Mouse (Mus musculus): ENCODE results near the gene Dbi.

Gene Dbi

DNA sequence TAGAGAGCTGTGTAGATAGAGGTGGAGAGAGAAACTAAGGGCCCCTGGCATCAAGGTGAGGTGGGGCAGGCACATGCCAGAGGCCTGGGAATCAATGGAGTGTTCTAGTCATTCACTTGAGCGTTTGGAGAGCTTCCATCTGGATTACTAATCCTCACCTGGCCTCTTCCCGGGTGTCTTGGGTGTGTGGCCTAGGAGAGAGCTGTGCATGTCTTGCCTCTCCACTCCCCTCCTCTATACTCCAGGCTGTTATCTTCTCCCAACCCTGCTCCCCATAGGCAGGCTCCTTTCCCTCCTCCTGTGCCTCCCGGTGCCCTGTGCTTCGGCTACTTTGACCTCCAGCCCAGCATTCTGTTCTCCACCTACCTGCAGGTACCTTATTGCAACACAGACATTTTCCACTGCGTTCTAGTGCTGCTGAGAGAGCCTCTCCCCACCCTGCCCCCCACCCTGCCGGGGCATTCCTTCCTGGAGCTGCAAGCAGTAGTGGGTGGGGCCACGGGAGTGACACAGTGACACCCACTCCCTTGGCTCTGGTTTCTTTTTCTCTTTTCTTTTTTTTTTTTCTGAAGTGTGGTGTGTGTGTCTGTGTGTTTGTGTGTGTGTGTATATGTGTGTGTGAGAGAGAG, 37.8 kb downstream of the Dbi start:
- DNase-seq: no peak

DNA sequence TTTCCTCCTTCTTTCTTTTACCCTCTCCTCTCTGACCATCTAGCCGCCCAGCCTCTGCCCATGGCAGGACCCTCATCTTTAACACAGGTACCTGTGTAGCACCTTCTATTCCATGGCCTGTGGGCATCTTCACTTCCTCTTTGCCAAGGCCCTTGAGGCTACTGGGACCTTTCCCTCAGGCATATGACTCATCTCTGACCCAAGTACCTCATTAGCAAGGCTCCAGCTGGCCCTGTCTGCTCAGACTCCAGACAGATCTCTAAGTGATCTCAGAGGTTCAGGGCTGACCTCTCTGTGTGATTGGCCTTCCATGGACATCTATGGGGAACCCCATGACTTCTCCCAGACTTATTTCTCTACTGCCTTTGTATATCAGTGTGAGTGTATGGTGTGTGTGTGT, 40.2 kb downstream of the Dbi start:
- DNase-seq: no peak

DNA sequence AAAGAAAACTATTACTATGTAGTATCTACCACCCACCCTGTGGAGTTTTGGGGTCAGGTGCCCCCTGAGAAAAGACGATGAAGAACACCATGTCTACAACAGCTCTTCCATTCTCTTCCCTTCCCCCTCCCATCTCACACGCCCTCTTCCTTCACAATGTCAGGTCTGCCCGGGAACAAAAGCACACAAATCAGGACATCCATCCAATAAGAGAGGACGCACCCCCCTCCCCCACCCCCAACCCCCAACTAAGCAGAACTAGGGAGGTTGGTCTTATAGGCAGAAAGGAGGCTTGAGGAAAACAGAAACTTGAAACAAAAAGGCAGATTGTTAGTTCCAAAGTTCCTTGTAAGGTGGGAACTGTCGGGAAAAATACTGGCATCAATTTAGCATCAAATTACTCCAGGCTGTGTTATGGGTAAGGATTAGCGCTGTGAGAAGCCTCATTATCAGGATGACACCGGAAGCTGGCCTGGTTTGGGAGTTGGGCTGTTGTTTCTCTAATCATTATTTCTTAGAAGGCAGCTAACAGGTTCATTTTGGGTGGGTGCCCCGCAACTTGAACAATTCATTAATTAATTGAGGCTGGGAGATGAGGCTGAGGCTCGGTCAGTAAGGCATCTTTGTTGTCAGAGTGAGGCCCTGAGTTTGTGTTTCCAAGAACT, 43.0 kb downstream of the Dbi start:
- DNase-seq: no peak

DNA sequence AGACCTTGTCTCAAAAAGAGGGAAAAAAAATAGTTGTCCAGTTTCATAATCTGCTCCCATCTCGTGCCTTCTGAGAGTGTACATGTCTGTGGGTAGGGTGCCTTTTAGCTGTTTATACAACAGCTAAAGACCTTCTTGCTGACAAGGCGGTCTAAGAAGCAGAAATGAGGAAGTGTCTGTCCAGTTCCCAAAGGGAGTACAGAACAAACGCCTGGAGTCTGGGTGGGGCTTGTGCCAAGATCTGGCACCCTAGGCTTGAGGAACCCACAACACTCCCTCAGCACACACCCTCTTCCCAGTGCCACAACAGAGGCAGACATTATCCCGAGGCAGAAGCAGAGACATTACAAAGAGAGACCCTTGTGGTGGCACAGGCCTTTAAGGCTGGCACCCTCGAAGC, 45.4 kb downstream of the Dbi start:
- no peak for DNase-seq

DNA sequence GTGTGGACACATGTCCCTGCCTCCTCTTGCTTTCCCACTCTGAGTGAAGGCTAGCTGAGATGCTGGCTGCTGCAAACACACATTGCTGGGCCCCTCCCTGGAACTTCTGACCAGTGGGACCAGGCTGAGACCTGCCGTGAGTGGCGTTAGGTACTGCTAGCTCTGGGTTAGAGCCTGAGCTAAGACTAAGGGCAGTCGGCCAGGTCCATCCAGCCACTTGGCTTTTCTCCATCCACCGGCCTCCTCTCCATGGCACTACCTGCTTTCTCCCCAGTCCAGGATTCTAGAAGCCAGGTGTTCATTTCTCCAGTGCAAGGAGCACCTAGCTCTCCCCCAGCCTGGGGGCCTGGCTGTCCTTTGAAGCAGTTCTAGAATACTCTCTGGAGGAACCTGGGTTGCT, 45.9 kb downstream of the Dbi start:
- DNase-seq: no peak

DNA sequence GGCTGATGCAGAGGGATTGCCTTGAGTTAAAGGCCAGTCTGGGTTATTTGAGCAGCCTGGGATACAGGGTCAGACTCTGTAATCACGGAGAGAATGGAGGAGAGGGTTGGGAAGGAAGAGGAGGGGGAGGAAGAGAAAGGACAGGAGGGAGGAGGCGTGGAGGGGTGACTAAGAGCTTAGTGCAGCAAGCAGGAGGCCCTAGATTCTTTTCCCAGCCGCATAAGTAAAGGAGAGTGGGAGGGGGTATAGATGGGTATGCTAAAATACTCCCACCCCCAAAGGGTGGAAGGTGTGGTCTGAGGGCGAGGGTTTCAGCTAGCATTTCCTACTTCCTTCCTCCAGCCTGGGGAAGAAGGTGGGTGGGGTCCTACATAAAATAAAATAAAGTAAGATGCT, 46.6 kb downstream of the Dbi start:
- DNase-seq: no peak

DNA sequence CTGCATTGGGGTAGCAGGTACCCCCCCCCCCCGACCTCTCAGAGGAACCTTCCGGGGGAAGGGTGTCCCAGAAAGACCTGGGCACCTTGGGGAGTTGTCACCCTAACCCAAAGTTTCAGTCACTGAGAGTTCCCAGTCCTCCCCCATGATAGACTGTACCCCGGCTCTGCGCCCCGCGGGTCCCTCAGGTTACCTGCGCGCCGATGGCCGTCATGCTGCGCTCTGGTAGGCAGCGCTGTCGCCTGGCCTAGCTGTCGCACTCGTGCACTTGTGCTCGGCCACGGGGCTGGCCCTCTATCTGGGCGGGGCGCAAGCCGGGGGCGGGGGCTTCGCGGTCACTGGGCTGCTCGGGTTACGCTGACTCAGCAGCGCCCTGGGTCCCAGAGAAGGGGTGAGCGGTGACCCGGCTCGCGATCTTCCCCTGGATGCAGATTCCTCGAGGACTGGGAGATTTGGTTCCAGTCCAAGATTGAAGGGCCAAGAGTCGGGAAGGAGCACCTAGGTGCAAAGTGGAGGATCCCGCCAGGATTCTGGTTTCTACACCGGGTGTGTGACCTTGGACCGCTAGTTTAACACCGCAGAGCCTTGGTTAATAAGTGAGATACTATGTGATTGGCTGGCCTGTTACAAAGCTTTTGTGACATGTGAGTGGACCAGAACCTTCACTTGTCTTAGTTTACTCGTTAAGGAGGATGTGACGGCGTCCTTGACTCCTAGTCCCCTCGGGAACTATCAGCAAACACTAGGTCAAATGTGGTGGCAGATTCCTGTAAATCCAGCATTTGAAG, 47.2 kb downstream of the Dbi start, which contains the start of gene Tmem37:
Tmem37 (minus strand) TSS at position 556 of the 788 bp plus-strand sequence.
- DNase-seq: no peak

DNA sequence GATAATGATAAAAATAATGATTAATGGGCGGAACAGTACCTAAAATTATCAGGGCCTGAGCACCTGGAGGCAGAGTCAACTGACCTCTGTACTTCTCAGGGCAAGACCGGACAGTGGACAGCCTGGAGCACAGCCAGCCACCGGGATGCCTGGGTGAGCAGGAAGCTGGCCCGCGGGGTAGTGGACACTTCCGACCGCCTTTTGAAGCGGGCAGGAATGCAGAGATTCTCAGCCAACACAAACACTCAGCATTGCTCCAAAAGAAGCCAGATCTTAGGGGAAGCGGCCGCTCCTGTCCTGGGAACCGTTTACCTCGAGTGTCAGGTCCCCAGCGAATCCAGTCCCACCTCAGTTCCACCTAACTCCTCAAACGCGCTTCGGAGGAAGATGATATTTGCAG, 48.0 kb downstream of the Dbi start:
- no peak for DNase-seq

DNA sequence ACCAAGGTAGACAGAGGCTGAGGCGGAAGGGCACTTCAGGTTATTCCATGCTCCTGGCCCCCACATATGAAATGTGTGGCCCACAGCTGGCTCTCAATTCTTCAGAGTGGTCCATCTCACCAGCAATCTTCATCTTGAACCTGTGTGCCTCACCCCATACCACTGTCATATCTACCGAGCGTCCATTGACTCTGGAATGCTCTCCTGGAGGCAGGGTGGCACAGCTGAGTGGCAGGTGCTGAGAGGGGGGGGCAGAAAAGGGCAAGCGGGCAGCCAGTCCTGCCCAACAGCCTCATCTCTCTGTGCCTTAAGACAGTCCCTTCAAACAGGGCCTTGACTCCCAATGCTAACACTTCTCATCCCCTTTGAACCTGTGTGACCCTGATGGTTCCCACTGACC, 49.7 kb downstream of the Dbi start:
- DNase-seq: no peak

DNA sequence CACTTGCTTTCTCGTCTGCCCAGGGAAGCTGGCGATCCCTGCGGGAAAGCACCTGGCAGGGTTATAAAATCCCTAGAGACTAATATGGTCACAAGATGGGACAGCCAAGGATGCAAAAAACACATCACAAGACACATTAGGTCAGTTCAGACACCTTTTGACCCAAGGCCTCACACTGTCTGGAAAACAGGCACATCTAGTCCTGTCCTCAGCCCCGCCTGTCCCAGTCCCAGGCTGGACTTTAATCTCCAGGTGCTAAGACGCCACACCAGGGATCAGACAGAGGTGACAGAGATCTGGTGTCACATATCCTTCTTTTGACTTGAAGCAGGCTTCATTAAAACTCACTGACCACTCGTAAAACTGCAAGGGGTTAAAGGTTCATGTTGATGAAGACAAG, 50.7 kb downstream of the Dbi start:
- DNase-seq: no peak

DNA sequence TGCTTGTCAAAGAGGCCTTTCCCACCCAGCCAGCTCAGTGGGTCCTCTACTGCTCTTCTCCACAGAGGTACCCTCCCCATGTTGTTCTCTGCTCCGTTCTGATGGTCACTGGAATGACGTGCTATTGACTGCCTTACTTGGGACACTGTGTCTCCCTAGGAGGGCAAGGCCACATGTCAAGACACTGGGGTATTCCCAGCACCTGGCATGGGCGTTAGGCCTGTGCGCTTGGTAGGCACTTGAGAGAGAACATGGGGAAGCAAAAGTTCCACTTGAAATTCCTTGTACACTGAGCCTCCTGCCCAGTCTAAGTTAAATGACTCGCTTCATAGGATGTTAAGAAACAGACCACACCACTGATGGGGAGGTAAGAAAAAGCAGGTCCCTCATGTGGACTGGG, 51.8 kb downstream of the Dbi start:
- no peak for DNase-seq

DNA sequence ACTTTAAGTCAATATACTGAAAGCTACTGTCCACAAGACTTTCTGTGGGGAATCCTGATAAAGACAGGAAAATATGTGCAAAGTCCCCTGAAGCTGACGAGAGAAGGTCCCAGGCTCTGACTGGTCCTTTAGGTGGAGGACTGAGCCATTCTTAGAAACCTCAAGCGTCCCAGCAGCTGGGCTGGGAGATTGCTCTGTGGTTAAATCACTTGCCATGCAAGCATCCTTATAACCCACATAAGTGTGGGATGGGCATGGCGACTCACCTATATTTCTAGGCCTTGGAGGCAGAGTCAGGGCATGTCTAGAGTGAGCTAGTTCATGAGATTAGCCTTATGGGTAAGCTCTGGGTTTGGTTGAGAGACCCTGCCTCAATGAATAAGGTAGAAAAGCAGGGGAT, 54.3 kb downstream of the Dbi start:
- DNase-seq: no peak

DNA sequence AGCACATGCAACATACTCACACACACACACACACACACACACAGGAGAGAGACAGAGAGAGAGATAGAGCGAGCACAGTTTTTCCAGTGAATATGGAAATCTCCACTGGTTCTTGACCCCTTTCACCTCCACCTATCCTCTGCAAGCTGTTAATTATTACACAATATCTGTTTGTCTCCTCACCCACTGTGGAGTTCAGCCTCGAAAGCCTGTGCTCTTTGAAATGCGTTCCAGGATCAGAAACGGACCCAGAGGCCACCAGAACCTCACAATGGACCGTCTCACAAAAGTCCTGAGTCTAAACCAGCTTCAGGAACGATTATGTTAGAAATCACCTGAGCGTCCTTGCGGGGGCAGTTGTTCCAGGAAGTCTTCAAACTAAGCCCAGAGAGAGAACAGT, 54.7 kb downstream of the Dbi start:
- DNase-seq: no peak

DNA sequence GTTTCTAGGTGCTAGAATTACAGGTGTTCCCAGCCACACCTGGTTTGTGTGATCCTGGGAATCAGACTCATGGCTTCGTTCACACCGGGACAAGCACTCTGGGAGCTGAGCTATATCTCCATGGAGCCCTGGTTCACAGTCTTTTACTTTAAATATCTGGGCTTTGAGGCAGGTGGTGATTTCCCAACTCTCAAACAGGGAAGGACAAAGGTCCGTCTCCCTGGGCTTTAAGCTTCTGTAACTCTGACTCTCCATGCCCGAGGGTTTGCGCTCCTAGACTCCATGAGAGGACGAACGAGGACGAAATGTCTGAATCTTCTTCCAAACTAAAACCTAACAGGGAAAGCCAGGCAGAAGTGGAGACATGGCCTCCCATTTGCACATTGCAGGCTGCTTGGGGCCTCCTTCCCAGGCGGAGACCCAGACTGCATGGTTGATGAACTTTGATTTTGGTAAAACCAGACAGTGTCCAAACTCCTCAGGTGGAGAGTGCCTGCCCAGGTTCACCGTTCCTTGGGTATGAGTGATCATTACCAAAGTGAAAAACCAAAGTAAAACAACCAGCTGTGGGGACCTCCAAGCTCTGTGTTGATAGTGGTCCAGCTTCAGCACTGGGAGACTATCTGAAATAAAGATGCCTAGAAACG, 56.7 kb downstream of the Dbi start:
- no peak for DNase-seq
